Mouse (Mus musculus) lung, adult 2 months (tissue): ENCODE measurements around the gene Mcrip2.

Source experiments
- CTCF ChIP-seq: fragments of 200-500 bp; IDR thresholded peaks from 2 replicates; pipeline ENCODE4 v1.5.1; 2011; ENCODE audit warnings: mild to moderate bottlenecking, low read length, control low read depth; ENCODE audit not compliant: insufficient read depth
- POLR2A ChIP-seq: fragments of 200-500 bp; IDR thresholded peaks from 2 replicates; pipeline ENCODE4 v1.6.1; 2011; ENCODE audit warnings: low read depth, mild to moderate bottlenecking, control low read depth, low read length, borderline replicate concordance; ENCODE audit errors: extremely low read depth

DNA sequence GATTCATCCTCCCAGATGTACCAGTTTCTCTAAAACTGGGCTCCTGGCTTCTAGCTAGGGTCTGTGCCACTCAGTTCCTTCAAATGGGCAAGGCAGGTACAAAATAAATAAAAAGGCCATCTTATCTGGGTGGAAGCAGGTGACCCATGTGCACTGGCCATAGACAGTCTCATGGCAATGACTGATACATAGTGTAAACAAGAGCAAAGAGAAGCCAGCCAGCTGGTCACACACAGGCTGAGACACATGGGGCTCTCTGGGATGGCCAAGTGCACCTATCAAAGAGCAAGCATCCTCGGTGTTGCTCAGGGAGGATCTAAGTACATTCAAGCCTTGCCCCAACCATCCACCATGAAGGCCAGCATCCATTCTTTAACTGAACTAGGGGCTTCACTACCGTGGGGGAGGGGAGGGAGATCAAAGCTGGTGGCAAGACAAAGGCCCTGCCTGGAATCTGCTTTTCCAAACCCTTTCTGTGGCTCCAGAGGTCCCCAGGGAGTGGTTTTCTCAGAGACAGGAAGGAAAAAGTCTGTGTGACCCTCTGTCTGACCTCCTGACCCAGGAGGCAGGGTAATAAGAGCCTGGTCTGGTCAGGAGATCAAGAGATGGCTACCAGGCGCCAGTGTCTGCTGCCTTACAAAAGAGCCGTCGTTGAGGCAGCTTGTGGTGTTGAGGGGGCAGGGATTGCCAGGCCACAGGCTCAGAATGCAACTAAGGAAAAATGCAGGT is 12.5 kb upstream of the Mcrip2 start:
- no peak for TF ChIP-seq POLR2A
- no peak for TF ChIP-seq CTCF
